Mouse (Mus musculus) intestine, postnatal 0 days (tissue): ENCODE data around the gene Fscn2. TPM values are rescaled to one million over a fixed set of nuclear protein-coding genes. Genes with fewer than 3 reads are reported as not detected.

Experiments
- ATAC-seq: fragments of 200-750 bp; cut with Nextera tagmentation; 2 replicates; pipeline ENCODE4 v1.8.0; 2017; ENCODE audit warnings: mild to moderate bottlenecking, moderate TSS enrichment, moderate library complexity
- H3K27ac ChIP-seq: fragments of 300-500 bp; sonication (generic); 2 replicates; pipeline ENCODE4 v1.5.1; 2014; ENCODE audit warnings: mild to moderate bottlenecking, low read depth, low read length, moderate library complexity
- H3K27me3 ChIP-seq: fragments of 300-500 bp; sonication (generic); replicated peaks from 2 replicates; pipeline ENCODE4 v1.6.1; 2014; ENCODE audit warnings: low read length, mixed read lengths; ENCODE audit not compliant: control insufficient read depth, insufficient read depth
- H3K36me3 ChIP-seq: fragments of 300-500 bp; sonication (generic); 2 replicates; pipeline ENCODE4 v1.6.1; 2014; ENCODE audit warnings: mild to moderate bottlenecking, moderate library complexity; ENCODE audit not compliant: control insufficient read depth, insufficient read depth
- H3K4me1 ChIP-seq: fragments of 300-500 bp; sonication (generic); replicated peaks from 2 replicates; pipeline ENCODE4 v1.6.1; 2014; ENCODE audit warnings: antibody characterized with exemption, low read length, mixed read lengths; ENCODE audit not compliant: control insufficient read depth, insufficient read depth
- H3K4me2 ChIP-seq: fragments of 300-500 bp; sonication (generic); replicated peaks from 2 replicates; pipeline ENCODE4 v1.6.1; 2014; ENCODE audit warnings: low read depth, mild to moderate bottlenecking, moderate library complexity
- H3K4me3 ChIP-seq: fragments of 300-500 bp; sonication (generic); 2 replicates; pipeline ENCODE4 v1.5.1; 2014; ENCODE audit warnings: low read depth, low read length
- H3K9ac ChIP-seq: fragments of 300-500 bp; sonication (generic); 2 replicates; pipeline ENCODE4 v1.6.1; 2014; ENCODE audit warnings: mild to moderate bottlenecking, low read depth, low read length
- H3K9me3 ChIP-seq: fragments of 300-500 bp; sonication (generic); 2 replicates; pipeline ENCODE4 v1.6.1; 2016; ENCODE audit warnings: mixed run types; ENCODE audit not compliant: control insufficient read depth
- CTCF ChIP-seq: sonication (generic); IDR thresholded peaks from 2 replicates; pipeline ENCODE4 v1.5.1; 2016; ENCODE audit warnings: low read depth, mild to moderate bottlenecking, control low read depth, antibody characterized with exemption, moderate library complexity
- WGBS: fragments of 180-500 bp; shearing (Covaris S2); extraction: QIAGEN DNeasy Blood & Tissue Kit; methylation state at CpG from one replicate; pipeline ENCODE4 v1.1.7; 2014; 5-methylcytosine and 5-hydroxymethylcytosine counted together
- polyA plus RNA-seq: library from polyadenylated mRNA; unstranded; fragments of >200 nt; fragmentation: Nextera tagmentation; extraction: Ambion mirVana; gene quantifications from 2 replicates; pipeline ENCODE4 v1.2.1, GENCODE M21; 2015

Fscn2 gene
- polyA plus RNA-seq, 1 experiment from 2014 or later = 0.16 TPM

- ATAC-seq = peak; percentile 94
- H3K27ac ChIP-seq = peak overlapping the region; percentile 90
Measured at GRCm38 (mm10) chr11:120315832-120316689, 45.3 kb upstream of the Fscn2 start.

GRCm38 (mm10) chr11:120316690-120317254 is 44.6 kb upstream of the Fscn2 start:
- H3K9me3 ChIP-seq = no peaks in the 10 kb centered on the region
- H3K4me3 ChIP-seq = peak overlapping the region; percentile 44
- no peaks in the 10 kb centered on the region for H3K27me3 ChIP-seq
- no peaks in the 10 kb centered on the region for H3K36me3 ChIP-seq
- WGBS = 8% methylated on average over 13 of the region's 13 CpGs
- H3K4me1 ChIP-seq = 0 out of 2 replicates have a peak, but pooled peaks cover 5% of the 10 kb centered on the region
- peak overlapping the region; percentile 83 for H3K4me2 ChIP-seq
- ATAC-seq = peak; percentile 33
- no peak for TF ChIP-seq CTCF
- peak overlapping the region; percentile 59 for H3K9ac ChIP-seq
- peak overlapping the region; percentile 90 for H3K27ac ChIP-seq

More at GRCm38 (mm10) chr11:120315832-120316689, 45.3 kb upstream of the Fscn2 start:
- TF ChIP-seq CTCF = no peak
- Histone ChIP-seq H3K9me3 (no peaks in the 10 kb centered on the region), H3K9ac (peak overlapping the region; percentile 59), H3K4me2 (peak overlapping the region; percentile 83), H3K36me3 (no peaks in the 10 kb centered on the region), H3K27me3 (no peaks in the 10 kb centered on the region), H3K4me3 (peak overlapping the region; percentile 44), H3K4me1 (peaks cover 11% of the 10 kb centered on the region)
- WGBS = under 1% methylated on average over 37 of the region's 37 CpGs

- Histone ChIP-seq H3K9me3 (no peaks in the 10 kb centered on the region), H3K9ac (no peak overlapping the region), H3K36me3 (no peaks in the 10 kb centered on the region), H3K27me3 (no peaks in the 10 kb centered on the region), H3K4me2 (peak overlapping the region; percentile 83), H3K4me3 (no peak overlapping the region), H3K27ac (peak overlapping the region; percentile 90), H3K4me1 (0 out of 2 replicates have a peak, but pooled peaks cover 5% of the 10 kb centered on the region)
- no peak for TF ChIP-seq CTCF
- no peak for ATAC-seq
- WGBS = 55% methylated on average over 7 of the region's 7 CpGs
Measured at GRCm38 (mm10) chr11:120317456-120317855, 43.9 kb upstream of the Fscn2 start.

GRCm38 (mm10) chr11:120319310-120319709 is 42.0 kb upstream of the Fscn2 start:
- Histone ChIP-seq H3K4me1 (0 out of 2 replicates have a peak, but pooled peaks cover 5% of the 10 kb centered on the region), H3K36me3 (no peaks in the 10 kb centered on the region), H3K27ac (no peak overlapping the region), H3K27me3 (no peaks in the 10 kb centered on the region), H3K9ac (no peak overlapping the region), H3K9me3 (no peaks in the 10 kb centered on the region), H3K4me2 (no peak overlapping the region), H3K4me3 (no peak overlapping the region)
- ATAC-seq = no peak
- WGBS = 67% methylated on average over 5 of the region's 5 CpGs
- no peak for TF ChIP-seq CTCF

- Histone ChIP-seq H3K4me1 (0 out of 2 replicates have a peak, but pooled peaks cover 3% of the 10 kb centered on the region), H3K9me3 (no peaks in the 10 kb centered on the region), H3K4me3 (no peak overlapping the region), H3K4me2 (no peak overlapping the region), H3K36me3 (no peaks in the 10 kb centered on the region), H3K27me3 (no peaks in the 10 kb centered on the region), H3K9ac (no peak overlapping the region), H3K27ac (no peak overlapping the region)
- 95% methylated on average over 10 of the region's 10 CpGs for WGBS
- no peak for ATAC-seq
- TF ChIP-seq CTCF = no peak
Measured at GRCm38 (mm10) chr11:120320156-120320555, 41.2 kb upstream of the Fscn2 start.

- ATAC-seq = no peak
- H3K27me3 ChIP-seq = no peaks in the 10 kb centered on the region
- no peak overlapping the region for H3K27ac ChIP-seq
- H3K9me3 ChIP-seq = no peaks in the 10 kb centered on the region
- no peak for TF ChIP-seq CTCF
- no peak overlapping the region for H3K4me2 ChIP-seq
- no peaks in the 10 kb centered on the region for H3K4me1 ChIP-seq
- H3K4me3 ChIP-seq = no peak overlapping the region
- H3K36me3 ChIP-seq = no peaks in the 10 kb centered on the region
- no peak overlapping the region for H3K9ac ChIP-seq
- 69% methylated on average over 6 of the region's 6 CpGs for WGBS
Measured at GRCm38 (mm10) chr11:120335431-120336021, 25.8 kb upstream of the Fscn2 start.
